Mouse (Mus musculus) liver, postnatal 0 days (tissue): ENCODE data around the gene Mfng. TPM values are rescaled to one million over a fixed set of nuclear protein-coding genes. Genes with fewer than 3 reads are reported as not detected.

ENCODE experiments used
- ATAC-seq: fragments of 200-750 bp; cut with Nextera tagmentation; 2 replicates; pipeline ENCODE4 v1.8.0; 2017; ENCODE audit warnings: mild to moderate bottlenecking, moderate library complexity
- DNase-seq: peaks from one replicate; pipeline ENCODE4 v3.0.0-alpha.2; 2016
- H3K27ac ChIP-seq: fragments of 300-500 bp; sonication (generic); 2 replicates; pipeline ENCODE4 v1.5.1; 2014; ENCODE audit warnings: antibody characterized with exemption, moderate library complexity, mild to moderate bottlenecking, low read depth
- H3K27me3 ChIP-seq: fragments of 300-500 bp; sonication (generic); 2 replicates; pipeline ENCODE4 v1.6.1; 2014; ENCODE audit warnings: low read length, control low read depth, mixed read lengths; ENCODE audit not compliant: insufficient read depth
- H3K36me3 ChIP-seq: fragments of 300-500 bp; sonication (generic); replicated peaks from 2 replicates; pipeline ENCODE4 v1.6.1; 2014; ENCODE audit warnings: mild to moderate bottlenecking, control low read depth, low read length, moderate library complexity, mixed read lengths; ENCODE audit not compliant: insufficient read depth
- H3K4me1 ChIP-seq: fragments of 300-500 bp; sonication (generic); 2 replicates; pipeline ENCODE4 v1.6.1; 2014; ENCODE audit warnings: antibody characterized with exemption, mild to moderate bottlenecking, control low read depth; ENCODE audit not compliant: insufficient read depth
- H3K4me2 ChIP-seq: fragments of 300-500 bp; sonication (generic); 2 replicates; pipeline ENCODE4 v1.6.1; 2014; ENCODE audit warnings: low read depth, mild to moderate bottlenecking, low read length, moderate library complexity, mixed read lengths
- H3K4me3 ChIP-seq: fragments of 300-500 bp; sonication (generic); 2 replicates; pipeline ENCODE4 v1.5.1; 2014; ENCODE audit warnings: low read depth, low read length
- H3K9ac ChIP-seq: fragments of 300-500 bp; sonication (generic); replicated peaks from 2 replicates; pipeline ENCODE4 v1.6.1; 2014; ENCODE audit warnings: mild to moderate bottlenecking, moderate library complexity
- H3K9me3 ChIP-seq: fragments of 300-500 bp; sonication (generic); 2 replicates; pipeline ENCODE4 v1.6.1; 2016; ENCODE audit warnings: mild to moderate bottlenecking, control low read depth, low read length, mixed read lengths
- CTCF ChIP-seq: sonication (generic); IDR thresholded peaks from 2 replicates; pipeline ENCODE4 v1.5.1; 2016; ENCODE audit warnings: antibody characterized with exemption, low read depth
- EP300 ChIP-seq: IDR thresholded peaks from 2 replicates; pipeline ENCODE4 v1.6.1; 2016; ENCODE audit warnings: antibody characterized with exemption, low read depth, mild to moderate bottlenecking
- WGBS: fragments of 180-500 bp; shearing (Covaris S2); extraction: QIAGEN DNeasy Blood & Tissue Kit; methylation state at CpG from one replicate; pipeline ENCODE4 v1.1.7; 2014; ENCODE audit not compliant: insufficient replicate concordance; 5-methylcytosine and 5-hydroxymethylcytosine counted together
- polyA plus RNA-seq: library from polyadenylated mRNA; unstranded; fragments of >200 nt; fragmentation: Nextera tagmentation; extraction: Ambion mirVana; gene quantifications from 2 replicates; pipeline ENCODE4 v1.2.1, GENCODE M21; 2015

Gene Mfng
- polyA plus RNA-seq, 1 experiment from 2014 or later: 4.8 TPM

DNA sequence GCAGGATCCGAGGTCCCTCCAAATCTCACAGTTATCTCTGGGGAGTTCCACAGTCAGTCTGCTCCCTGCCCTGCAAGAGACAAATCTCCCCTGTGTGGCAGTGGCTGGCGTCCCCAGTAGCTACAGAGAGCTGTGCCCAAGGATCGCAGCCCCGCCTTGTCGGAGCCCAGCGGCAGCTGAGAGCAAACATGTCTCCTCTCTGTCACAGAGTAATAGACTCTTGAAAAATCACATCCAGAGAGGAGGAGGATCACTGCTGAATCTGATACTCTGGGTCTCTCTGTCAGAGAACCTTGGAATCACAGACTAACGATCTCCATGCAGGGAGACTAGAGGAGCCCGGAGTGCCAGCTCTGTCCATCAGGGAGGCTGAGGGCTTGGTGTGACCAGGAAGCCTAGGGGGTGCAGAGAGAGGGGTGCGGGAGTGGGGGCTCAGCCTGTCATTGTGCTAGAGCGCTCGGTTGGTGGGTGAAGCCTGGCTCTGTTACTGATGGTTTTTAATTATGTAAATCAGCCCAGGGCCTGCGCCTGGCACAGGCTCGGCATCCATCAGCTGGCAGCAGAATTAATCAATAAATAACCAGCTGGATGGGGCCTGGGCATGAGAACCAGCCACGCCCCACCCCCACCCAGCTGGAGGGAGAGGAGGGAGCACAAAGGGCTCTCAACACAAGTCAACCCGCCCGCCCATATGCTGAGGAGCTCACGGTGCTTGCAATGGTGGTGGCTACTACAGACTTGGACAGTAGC is 37.7 kb downstream of the Mfng start:
- Histone ChIP-seq H3K27me3 (peaks cover 8% of the 10 kb centered on the region; the same call in 1 of the 2 replicates), H3K4me1 (no peaks in the 10 kb centered on the region), H3K27ac (no peak overlapping the region), H3K36me3 (no peaks in the 10 kb centered on the region), H3K9me3 (no peaks in the 10 kb centered on the region), H3K4me2 (no peak overlapping the region), H3K4me3 (no peak overlapping the region), H3K9ac (no peak overlapping the region)
- DNase-seq (no peak), ATAC-seq (no peak)
- 37% methylated on average over 17 of the region's 17 CpGs for WGBS
- TF ChIP-seq CTCF (no peak), EP300 (no peak)

GRCm38 (mm10) chr15:78731830-78732229 is 41.4 kb downstream of the Mfng start:
- no peak for DNase-seq
- H3K4me1 ChIP-seq: no peaks in the 10 kb centered on the region
- TF ChIP-seq EP300: no peak
- no peak for TF ChIP-seq CTCF
- no peaks in the 10 kb centered on the region for H3K36me3 ChIP-seq
- WGBS: 34% methylated on average over 4 of the region's 4 CpGs
- no peak overlapping the region for H3K4me3 ChIP-seq
- no peak overlapping the region for H3K4me2 ChIP-seq
- no peak overlapping the region for H3K27ac ChIP-seq
- no peak for ATAC-seq
- no peak overlapping the region for H3K9ac ChIP-seq
- H3K9me3 ChIP-seq: no peaks in the 10 kb centered on the region
- H3K27me3 ChIP-seq: peaks cover 8% of the 10 kb centered on the region; the same call in 1 of the 2 replicates

DNA sequence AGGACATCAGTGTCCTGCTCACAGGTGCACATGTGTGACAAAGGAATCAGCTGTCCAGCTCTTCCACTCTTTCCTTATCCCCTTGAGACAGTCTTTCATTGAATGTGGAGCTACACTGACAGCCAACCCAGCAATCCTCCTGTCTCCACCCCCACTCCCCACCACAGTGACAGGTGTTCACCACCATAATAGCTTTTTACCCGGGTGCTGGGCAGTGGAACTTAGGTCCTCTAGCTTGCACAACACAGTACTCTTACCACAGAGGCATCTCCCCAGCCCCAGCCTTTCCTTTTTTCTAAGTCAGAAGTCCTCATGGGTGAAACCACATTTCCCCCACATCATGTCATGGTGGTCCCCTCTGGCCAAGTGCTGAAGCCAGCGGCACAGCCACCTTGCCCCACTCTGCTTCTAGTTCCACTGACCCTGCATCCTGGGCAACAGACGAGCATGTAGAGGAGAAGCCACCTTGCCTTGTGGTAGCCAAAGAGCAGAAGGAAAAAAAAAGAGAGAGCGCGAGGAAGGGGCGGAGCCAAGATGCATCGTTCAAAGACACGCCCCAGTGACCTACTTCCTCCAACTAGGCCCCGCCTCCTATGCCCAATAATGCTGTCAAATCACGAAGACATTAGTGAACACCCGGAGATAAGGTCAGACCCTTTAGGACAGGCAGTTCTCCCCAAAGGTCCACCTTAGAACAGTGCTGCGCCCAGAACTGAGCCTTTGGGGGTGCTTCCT is 42.8 kb downstream of the Mfng start:
- 57% methylated on average over 12 of the region's 12 CpGs for WGBS
- no peak overlapping the region for H3K4me2 ChIP-seq

GRCm38 (mm10) chr15:78726697-78727096 is 46.6 kb downstream of the Mfng start:
- H3K9me3 ChIP-seq: no peaks in the 10 kb centered on the region
- ATAC-seq (no peak), DNase-seq (no peak)
- H3K36me3 ChIP-seq: no peaks in the 10 kb centered on the region
- no peaks in the 10 kb centered on the region for H3K4me1 ChIP-seq
- no peak overlapping the region for H3K4me3 ChIP-seq
- H3K4me2 ChIP-seq: no peak overlapping the region
- H3K27me3 ChIP-seq: peaks cover 11% of the 10 kb centered on the region
- no peak overlapping the region for H3K9ac ChIP-seq
- 61% methylated on average over 7 of the region's 7 CpGs for WGBS
- TF ChIP-seq CTCF (no peak), EP300 (no peak)
- H3K27ac ChIP-seq: no peak overlapping the region

More for the DNA sequence above, 42.8 kb downstream of the Mfng start:
- Histone ChIP-seq H3K27me3 (0 out of 2 replicates have a peak, but pooled peaks cover 2% of the 10 kb centered on the region), H3K36me3 (no peaks in the 10 kb centered on the region), H3K9me3 (no peaks in the 10 kb centered on the region), H3K4me1 (no peaks in the 10 kb centered on the region), H3K27ac (no peak overlapping the region), H3K9ac (no peak overlapping the region), H3K4me3 (no peak overlapping the region)
- DNase-seq: no peak
- ATAC-seq: no peak
- no peak for TF ChIP-seq EP300
- no peak for TF ChIP-seq CTCF

DNA sequence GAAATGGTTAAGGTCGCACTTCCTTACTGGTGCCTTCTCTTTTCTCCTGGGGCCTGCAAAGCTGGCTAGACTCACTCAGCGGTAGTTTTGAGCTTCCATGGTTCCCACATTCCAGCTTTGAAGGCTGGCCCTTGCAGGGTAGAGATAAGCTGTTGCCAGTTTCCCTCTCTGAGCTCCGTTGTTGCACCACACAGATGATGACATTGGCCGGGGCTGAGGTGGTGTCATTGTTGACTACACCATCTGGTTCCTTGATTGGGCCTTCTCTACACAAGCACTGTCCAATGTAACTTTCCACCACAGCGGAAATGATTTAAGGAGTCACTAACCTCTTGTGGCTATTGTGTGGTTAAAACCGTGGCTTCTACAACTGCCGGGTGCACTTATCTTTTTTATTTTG is 52.7 kb downstream of the Mfng start:
- no peak overlapping the region for H3K27ac ChIP-seq
- H3K36me3 ChIP-seq: no peaks in the 10 kb centered on the region
- peak; percentile 58 for DNase-seq
- TF ChIP-seq CTCF: no peak
- TF ChIP-seq EP300: no peak
- H3K9ac ChIP-seq: no peak overlapping the region
- H3K9me3 ChIP-seq: no peaks in the 10 kb centered on the region
- no peak overlapping the region for H3K4me2 ChIP-seq
- 27% methylated on average over 7 of the region's 7 CpGs for WGBS
- no peak overlapping the region for H3K4me3 ChIP-seq
- no peak for ATAC-seq
- 0 out of 2 replicates have a peak, but pooled peaks cover 4% of the 10 kb centered on the region for H3K4me1 ChIP-seq
- H3K27me3 ChIP-seq: peaks cover 58% of the 10 kb centered on the region

- Histone ChIP-seq H3K27me3 (peaks cover 62% of the 10 kb centered on the region), H3K36me3 (no peaks in the 10 kb centered on the region), H3K9me3 (no peaks in the 10 kb centered on the region), H3K4me1 (0 out of 2 replicates have a peak, but pooled peaks cover 4% of the 10 kb centered on the region), H3K27ac (no peak overlapping the region), H3K4me2 (no peak overlapping the region), H3K4me3 (no peak overlapping the region), H3K9ac (no peak overlapping the region)
- WGBS: 2% methylated on average over 16 of the region's 16 CpGs
- ATAC-seq (no peak), DNase-seq (peak; percentile 66)
- TF ChIP-seq CTCF (peak; percentile 77), EP300 (no peak)
Observed at GRCm38 (mm10) chr15:78720094-78720493, 53.2 kb downstream of the Mfng start.
